Mouse (Mus musculus): ENCODE data around the gene Ebi3. TPM values are rescaled to one million over a fixed set of nuclear protein-coding genes. Genes with fewer than 3 reads are reported as not detected.

Gene Ebi3
- polyA plus RNA-seq, 1 experiment from 2014 or later: not detected

- no peak for ATAC-seq (ENCODE audit: insufficient number of reproducible peaks, low FRiP score)
- peak overlapping the region; percentile 85 for H3K4me2 ChIP-seq
- 29% methylated on average over 5 of the region's 5 CpGs for WGBS
- H3K27me3 ChIP-seq (replicated peaks): no peaks in the 10 kb centered on the region
- H3K9ac ChIP-seq: peak overlapping the region; percentile 73
- peak overlapping the region; percentile 60 for H3K4me3 ChIP-seq
- H3K27ac ChIP-seq (ENCODE audit: poor library complexity, severe bottlenecking): peak overlapping the region; percentile 95
- H3K36me3 ChIP-seq: 0 out of 2 replicates have a peak, but pooled peaks cover 8% of the 10 kb centered on the region
- H3K9me3 ChIP-seq (replicated peaks): 0 out of 2 replicates have a peak, but pooled peaks cover 4% of the 10 kb centered on the region
- H3K4me1 ChIP-seq (replicated peaks): no peaks in the 10 kb centered on the region
Observed at GRCm38 (mm10) chr17:55945696-55946095, 6.7 kb upstream of the Ebi3 start.

- H3K9ac ChIP-seq: no peak overlapping the region
- no peak overlapping the region for H3K27ac ChIP-seq (ENCODE audit: poor library complexity, severe bottlenecking)
- ATAC-seq (ENCODE audit: insufficient number of reproducible peaks, low FRiP score): no peak
- no peaks in the 10 kb centered on the region for H3K4me1 ChIP-seq (replicated peaks)
- no peak overlapping the region for H3K4me2 ChIP-seq
- 82% methylated on average over 4 of the region's 4 CpGs for WGBS
- peaks cover 15% of the 10 kb centered on the region for H3K27me3 ChIP-seq (replicated peaks)
- H3K9me3 ChIP-seq (replicated peaks): no peaks in the 10 kb centered on the region
- no peak overlapping the region for H3K4me3 ChIP-seq
- no peaks in the 10 kb centered on the region for H3K36me3 ChIP-seq
Observed at GRCm38 (mm10) chr17:55948647-55949046, 3.8 kb upstream of the Ebi3 start.

GRCm38 (mm10) chr17:55949400-55949799 lies 3.0 kb upstream of the Ebi3 start, which contains the start of gene Zfp119b:
TSS of gene Zfp119b (minus strand) at chr17:55949500.
- H3K27ac ChIP-seq (ENCODE audit: poor library complexity, severe bottlenecking): no peak within 1 kb of the TSS
- H3K4me1 ChIP-seq (replicated peaks): no peaks in the 10 kb centered on the region
- H3K36me3 ChIP-seq: no peaks in the 10 kb centered on the region
- 86% methylated on average over 2 of the region's 2 CpGs for WGBS
- ATAC-seq (ENCODE audit: insufficient number of reproducible peaks, low FRiP score): no peak
- H3K9me3 ChIP-seq (replicated peaks): no peaks in the 10 kb centered on the region
- no peak within 1 kb of the TSS for H3K4me2 ChIP-seq
- H3K4me3 ChIP-seq: no peak within 1 kb of the TSS
- no peak within 1 kb of the TSS for H3K9ac ChIP-seq
- peaks cover 22% of the 10 kb centered on the region for H3K27me3 ChIP-seq (replicated peaks)

GRCm38 (mm10) chr17:55950601-55951000 lies 1.8 kb upstream of the Ebi3 start:
- 66% methylated on average over 9 of the region's 9 CpGs for WGBS
- ATAC-seq (ENCODE audit: insufficient number of reproducible peaks, low FRiP score): no peak
- Histone ChIP-seq H3K36me3 (no peaks in the 10 kb centered on the region), H3K4me3 (no peak overlapping the region), H3K4me2 (no peak overlapping the region), H3K9me3 (replicated peaks) (no peaks in the 10 kb centered on the region), H3K9ac (no peak overlapping the region), H3K27ac (ENCODE audit: poor library complexity, severe bottlenecking) (no peak overlapping the region), H3K27me3 (replicated peaks) (peaks cover 34% of the 10 kb centered on the region), H3K4me1 (replicated peaks) (no peaks in the 10 kb centered on the region)

GRCm38 (mm10) chr17:55952041-55952440 lies 399 bp upstream of the Ebi3 start:
- ATAC-seq (ENCODE audit: insufficient number of reproducible peaks, low FRiP score): no peak
- Histone ChIP-seq H3K9ac (no peak overlapping the region), H3K4me1 (replicated peaks) (peaks cover 4% of the 10 kb centered on the region), H3K4me2 (no peak overlapping the region), H3K27ac (ENCODE audit: poor library complexity, severe bottlenecking) (no peak overlapping the region), H3K4me3 (no peak overlapping the region), H3K36me3 (no peaks in the 10 kb centered on the region), H3K9me3 (replicated peaks) (no peaks in the 10 kb centered on the region), H3K27me3 (replicated peaks) (peaks cover 42% of the 10 kb centered on the region)

GRCm38 (mm10) chr17:55953751-55954150 lies 1.3 kb downstream of the Ebi3 start:
- no peaks in the 10 kb centered on the region for H3K36me3 ChIP-seq
- no peak overlapping the region for H3K4me2 ChIP-seq
- no peak for ATAC-seq (ENCODE audit: insufficient number of reproducible peaks, low FRiP score)
- H3K9me3 ChIP-seq (replicated peaks): no peaks in the 10 kb centered on the region
- H3K4me1 ChIP-seq (replicated peaks): peaks cover 12% of the 10 kb centered on the region
- no peak overlapping the region for H3K9ac ChIP-seq
- 67% methylated on average over 6 of the region's 6 CpGs for WGBS
- no peak overlapping the region for H3K27ac ChIP-seq (ENCODE audit: poor library complexity, severe bottlenecking)
- H3K27me3 ChIP-seq (replicated peaks): peaks cover 42% of the 10 kb centered on the region
- no peak overlapping the region for H3K4me3 ChIP-seq

GRCm38 (mm10) chr17:55954229-55954628 lies 1.8 kb downstream of the Ebi3 start:
- Histone ChIP-seq H3K27me3 (replicated peaks) (peaks cover 42% of the 10 kb centered on the region), H3K4me2 (no peak overlapping the region), H3K9me3 (replicated peaks) (no peaks in the 10 kb centered on the region), H3K4me1 (replicated peaks) (peaks cover 12% of the 10 kb centered on the region), H3K27ac (ENCODE audit: poor library complexity, severe bottlenecking) (no peak overlapping the region), H3K4me3 (no peak overlapping the region), H3K36me3 (no peaks in the 10 kb centered on the region), H3K9ac (no peak overlapping the region)
- no peak for ATAC-seq (ENCODE audit: insufficient number of reproducible peaks, low FRiP score)
- WGBS: 30% methylated on average over 16 of the region's 16 CpGs

GRCm38 (mm10) chr17:55956129-55956528 lies 3.7 kb downstream of the Ebi3 start:
- H3K4me2 ChIP-seq: peak overlapping the region; percentile 86
- peak overlapping the region; percentile 62 for H3K9ac ChIP-seq
- no peak for ATAC-seq (ENCODE audit: insufficient number of reproducible peaks, low FRiP score)
- peaks cover 41% of the 10 kb centered on the region for H3K27me3 ChIP-seq (replicated peaks)
- H3K9me3 ChIP-seq (replicated peaks): no peaks in the 10 kb centered on the region
- under 1% methylated on average over 26 of the region's 26 CpGs for WGBS
- peak overlapping the region; percentile 51 for H3K4me3 ChIP-seq
- no peak overlapping the region for H3K27ac ChIP-seq (ENCODE audit: poor library complexity, severe bottlenecking)
- peaks cover 20% of the 10 kb centered on the region for H3K4me1 ChIP-seq (replicated peaks)
- H3K36me3 ChIP-seq: peaks cover 4% of the 10 kb centered on the region

- H3K9ac ChIP-seq: no peak overlapping the region
- WGBS: 37% methylated on average over 6 of the region's 6 CpGs
Observed at GRCm38 (mm10) chr17:55956591-55956990, 4.2 kb downstream of the Ebi3 start.

GRCm38 (mm10) chr17:55957168-55957567 lies 4.7 kb downstream of the Ebi3 start:
- Histone ChIP-seq H3K4me3 (no peak overlapping the region), H3K4me1 (replicated peaks) (peaks cover 20% of the 10 kb centered on the region), H3K27me3 (replicated peaks) (peaks cover 36% of the 10 kb centered on the region), H3K9ac (no peak overlapping the region), H3K36me3 (peaks cover 14% of the 10 kb centered on the region), H3K27ac (ENCODE audit: poor library complexity, severe bottlenecking) (no peak overlapping the region), H3K9me3 (replicated peaks) (no peaks in the 10 kb centered on the region), H3K4me2 (no peak overlapping the region)
- 15% methylated on average over 9 of the region's 9 CpGs for WGBS
- no peak for ATAC-seq (ENCODE audit: insufficient number of reproducible peaks, low FRiP score)

More at GRCm38 (mm10) chr17:55956591-55956990, 4.2 kb downstream of the Ebi3 start:
- no peaks in the 10 kb centered on the region for H3K9me3 ChIP-seq (replicated peaks)
- H3K4me2 ChIP-seq: peak overlapping the region; percentile 86
- no peak for ATAC-seq (ENCODE audit: insufficient number of reproducible peaks, low FRiP score)
- peak overlapping the region; percentile 51 for H3K4me3 ChIP-seq
- H3K36me3 ChIP-seq: peaks cover 9% of the 10 kb centered on the region
- H3K27me3 ChIP-seq (replicated peaks): peaks cover 36% of the 10 kb centered on the region
- H3K4me1 ChIP-seq (replicated peaks): peaks cover 20% of the 10 kb centered on the region
- no peak overlapping the region for H3K27ac ChIP-seq (ENCODE audit: poor library complexity, severe bottlenecking)

- no peaks in the 10 kb centered on the region for H3K9me3 ChIP-seq (replicated peaks)
- peaks cover 30% of the 10 kb centered on the region for H3K27me3 ChIP-seq (replicated peaks)
- H3K36me3 ChIP-seq: peaks cover 17% of the 10 kb centered on the region
- H3K4me3 ChIP-seq: peak overlapping the region; percentile 63
- no peak for ATAC-seq (ENCODE audit: insufficient number of reproducible peaks, low FRiP score)
- peak overlapping the region; percentile 72 for H3K9ac ChIP-seq
- H3K4me2 ChIP-seq: peak overlapping the region; percentile 75
- WGBS: 79% methylated on average over 13 of the region's 13 CpGs
- H3K27ac ChIP-seq (ENCODE audit: poor library complexity, severe bottlenecking): peak overlapping the region; percentile 93; the same call in 1 of the 2 replicates
- peaks cover 20% of the 10 kb centered on the region for H3K4me1 ChIP-seq (replicated peaks)
Observed at GRCm38 (mm10) chr17:55957726-55958583, 5.5 kb downstream of the Ebi3 start.
